Mouse (Mus musculus): ENCODE measurements around the gene Zcchc2. TPM values are rescaled to one million over a fixed set of nuclear protein-coding genes. Genes with fewer than 3 reads are reported as not detected.
A peak's percentile ranks its signal among the peaks of the same experiment; 100 is the strongest.

The Zcchc2 gene
- 2.1 and 2.2 TPM in 2 replicates for polyA plus RNA-seq (2015; fragmentation: Nextera tagmentation; extraction: Ambion mirVana)

- Histone ChIP-seq H3K4me2 (replicated peaks) (peak within 1 kb of the TSS; percentile 98), H3K4me1 (replicated peaks) (peaks cover 32% of the 10 kb centered on the region), H3K9me3 (no peaks in the 10 kb centered on the region), H3K4me3 (replicated peaks) (peak within 1 kb of the TSS; percentile 90), H3K9ac (replicated peaks) (peak within 1 kb of the TSS; percentile 87), H3K36me3 (no peaks in the 10 kb centered on the region), H3K27ac (peak within 1 kb of the TSS; percentile 96), H3K27me3 (no peaks in the 10 kb centered on the region)
- peak; percentile 96 for ATAC-seq
- WGBS, result 0% methylated on average over 53 of the region's 83 CpGs
Measured at GRCm38 (mm10) chr1:105990138-105990821, at the start of gene Zcchc2. TSS of gene Zcchc2 (plus strand) at chr1:105990406.

- WGBS, result 82% methylated on average over 10 of the region's 10 CpGs
- Histone ChIP-seq H3K27ac (no peak overlapping the region), H3K9me3 (no peaks in the 10 kb centered on the region), H3K4me2 (replicated peaks) (no peak overlapping the region), H3K36me3 (no peaks in the 10 kb centered on the region), H3K4me1 (replicated peaks) (no peaks in the 10 kb centered on the region), H3K4me3 (replicated peaks) (no peak overlapping the region), H3K9ac (replicated peaks) (no peak overlapping the region), H3K27me3 (no peaks in the 10 kb centered on the region)
- ATAC-seq, result no peak
Measured at GRCm38 (mm10) chr1:105944927-105945580, 45.2 kb upstream of the Zcchc2 start.

- ATAC-seq, result no peak
- no peak overlapping the region for H3K4me3 ChIP-seq (replicated peaks)
- WGBS, result 70% methylated on average over 13 of the region's 13 CpGs
Measured at GRCm38 (mm10) chr1:105946581-105947540, 43.3 kb upstream of the Zcchc2 start.

GRCm38 (mm10) chr1:105948352-105948751 lies 41.9 kb upstream of the Zcchc2 start:
- Histone ChIP-seq H3K9me3 (no peaks in the 10 kb centered on the region), H3K4me2 (replicated peaks) (no peak overlapping the region), H3K9ac (replicated peaks) (no peak overlapping the region), H3K27me3 (no peaks in the 10 kb centered on the region), H3K36me3 (no peaks in the 10 kb centered on the region), H3K4me1 (replicated peaks) (no peaks in the 10 kb centered on the region), H3K27ac (no peak overlapping the region), H3K4me3 (replicated peaks) (no peak overlapping the region)
- 86% methylated on average over 6 of the region's 6 CpGs for WGBS
- peak; percentile 50; the same call in 1 of the 2 replicates for ATAC-seq

More at GRCm38 (mm10) chr1:105946581-105947540, 43.3 kb upstream of the Zcchc2 start:
- H3K27ac ChIP-seq, result no peak overlapping the region
- no peaks in the 10 kb centered on the region for H3K9me3 ChIP-seq
- no peaks in the 10 kb centered on the region for H3K27me3 ChIP-seq
- no peak overlapping the region for H3K9ac ChIP-seq (replicated peaks)
- no peaks in the 10 kb centered on the region for H3K4me1 ChIP-seq (replicated peaks)
- H3K4me2 ChIP-seq (replicated peaks), result no peak overlapping the region
- no peaks in the 10 kb centered on the region for H3K36me3 ChIP-seq

GRCm38 (mm10) chr1:105953588-105953987 lies 36.6 kb upstream of the Zcchc2 start:
- WGBS, result 69% methylated on average over 2 of the region's 2 CpGs
- no peak overlapping the region for H3K27ac ChIP-seq
- no peaks in the 10 kb centered on the region for H3K27me3 ChIP-seq
- no peak overlapping the region for H3K4me2 ChIP-seq (replicated peaks)
- H3K4me3 ChIP-seq (replicated peaks), result no peak overlapping the region
- ATAC-seq, result no peak
- H3K9me3 ChIP-seq, result 0 out of 2 replicates have a peak, but pooled peaks cover 5% of the 10 kb centered on the region
- H3K9ac ChIP-seq (replicated peaks), result no peak overlapping the region
- no peaks in the 10 kb centered on the region for H3K36me3 ChIP-seq
- H3K4me1 ChIP-seq (replicated peaks), result no peaks in the 10 kb centered on the region

- Histone ChIP-seq H3K36me3 (no peaks in the 10 kb centered on the region), H3K27me3 (no peaks in the 10 kb centered on the region), H3K4me3 (replicated peaks) (no peak overlapping the region), H3K4me1 (replicated peaks) (no peaks in the 10 kb centered on the region), H3K4me2 (replicated peaks) (no peak overlapping the region), H3K27ac (no peak overlapping the region), H3K9me3 (0 out of 2 replicates have a peak, but pooled peaks cover 5% of the 10 kb centered on the region), H3K9ac (replicated peaks) (no peak overlapping the region)
- ATAC-seq, result no peak
Measured at GRCm38 (mm10) chr1:105954047-105954446, 36.2 kb upstream of the Zcchc2 start.

GRCm38 (mm10) chr1:105956057-105956456 lies 34.1 kb upstream of the Zcchc2 start:
- no peaks in the 10 kb centered on the region for H3K4me1 ChIP-seq (replicated peaks)
- no peak overlapping the region for H3K4me2 ChIP-seq (replicated peaks)
- ATAC-seq, result no peak
- no peak overlapping the region for H3K27ac ChIP-seq
- WGBS, result 64% methylated on average over 5 of the region's 5 CpGs
- no peak overlapping the region for H3K9ac ChIP-seq (replicated peaks)
- H3K36me3 ChIP-seq, result no peaks in the 10 kb centered on the region
- H3K9me3 ChIP-seq, result 0 out of 2 replicates have a peak, but pooled peaks cover 5% of the 10 kb centered on the region
- H3K27me3 ChIP-seq, result no peaks in the 10 kb centered on the region
- H3K4me3 ChIP-seq (replicated peaks), result no peak overlapping the region

GRCm38 (mm10) chr1:105961472-105961871 lies 28.7 kb upstream of the Zcchc2 start:
- Histone ChIP-seq H3K4me3 (replicated peaks) (no peak overlapping the region), H3K27ac (no peak overlapping the region), H3K9me3 (no peaks in the 10 kb centered on the region), H3K9ac (replicated peaks) (no peak overlapping the region), H3K4me2 (replicated peaks) (no peak overlapping the region), H3K4me1 (replicated peaks) (no peaks in the 10 kb centered on the region), H3K27me3 (no peaks in the 10 kb centered on the region), H3K36me3 (no peaks in the 10 kb centered on the region)
- no peak for ATAC-seq
- whole genome bisulfite sequencing, result 70% methylated on average over 4 of the region's 4 CpGs

- no peak overlapping the region for H3K4me3 ChIP-seq (replicated peaks)
- no peaks in the 10 kb centered on the region for H3K9me3 ChIP-seq
- 67% methylated on average over 7 of the region's 7 CpGs for WGBS
- no peaks in the 10 kb centered on the region for H3K4me1 ChIP-seq (replicated peaks)
- no peak for ATAC-seq
- no peaks in the 10 kb centered on the region for H3K36me3 ChIP-seq
- no peaks in the 10 kb centered on the region for H3K27me3 ChIP-seq
- H3K9ac ChIP-seq (replicated peaks), result no peak overlapping the region
- H3K27ac ChIP-seq, result no peak overlapping the region
- no peak overlapping the region for H3K4me2 ChIP-seq (replicated peaks)
Measured at GRCm38 (mm10) chr1:105962084-105962818, 28.0 kb upstream of the Zcchc2 start.

GRCm38 (mm10) chr1:105962852-105963251 lies 27.4 kb upstream of the Zcchc2 start:
- ATAC-seq, result no peak
- H3K27me3 ChIP-seq, result no peaks in the 10 kb centered on the region
- WGBS, result 93% methylated on average over 9 of the region's 9 CpGs
- H3K9ac ChIP-seq (replicated peaks), result no peak overlapping the region
- no peaks in the 10 kb centered on the region for H3K4me1 ChIP-seq (replicated peaks)
- no peaks in the 10 kb centered on the region for H3K9me3 ChIP-seq
- no peak overlapping the region for H3K4me2 ChIP-seq (replicated peaks)
- no peak overlapping the region for H3K27ac ChIP-seq
- H3K4me3 ChIP-seq (replicated peaks), result no peak overlapping the region
- no peaks in the 10 kb centered on the region for H3K36me3 ChIP-seq

- Histone ChIP-seq H3K4me3 (replicated peaks) (no peak overlapping the region), H3K9ac (replicated peaks) (no peak overlapping the region), H3K27ac (no peak overlapping the region), H3K36me3 (no peaks in the 10 kb centered on the region), H3K9me3 (no peaks in the 10 kb centered on the region), H3K27me3 (no peaks in the 10 kb centered on the region), H3K4me2 (replicated peaks) (no peak overlapping the region), H3K4me1 (replicated peaks) (no peaks in the 10 kb centered on the region)
- ATAC-seq, result no peak
- 76% methylated on average over 4 of the region's 4 CpGs for WGBS
Measured at GRCm38 (mm10) chr1:105964514-105964913, 25.7 kb upstream of the Zcchc2 start.

Data from midbrain, embryonic 13.5 days (tissue).